Mouse (Mus musculus) olfactory bulb, adult 2 months (tissue): ENCODE measurements around the gene Atp8a2.

ENCODE experiments used
- CTCF ChIP-seq: fragments of 200-500 bp; IDR thresholded peaks from 2 replicates; pipeline ENCODE4 v1.5.1; 2012; ENCODE audit warnings: low read depth, mild to moderate bottlenecking, low read length, moderate library complexity; ENCODE audit not compliant: insufficient read depth
- POLR2A ChIP-seq: fragments of 200-500 bp; IDR thresholded peaks from 2 replicates; pipeline ENCODE4 v1.6.1; 2012; ENCODE audit warnings: mild to moderate bottlenecking, low read depth, low read length, moderate library complexity; ENCODE audit not compliant: insufficient read depth

DNA sequence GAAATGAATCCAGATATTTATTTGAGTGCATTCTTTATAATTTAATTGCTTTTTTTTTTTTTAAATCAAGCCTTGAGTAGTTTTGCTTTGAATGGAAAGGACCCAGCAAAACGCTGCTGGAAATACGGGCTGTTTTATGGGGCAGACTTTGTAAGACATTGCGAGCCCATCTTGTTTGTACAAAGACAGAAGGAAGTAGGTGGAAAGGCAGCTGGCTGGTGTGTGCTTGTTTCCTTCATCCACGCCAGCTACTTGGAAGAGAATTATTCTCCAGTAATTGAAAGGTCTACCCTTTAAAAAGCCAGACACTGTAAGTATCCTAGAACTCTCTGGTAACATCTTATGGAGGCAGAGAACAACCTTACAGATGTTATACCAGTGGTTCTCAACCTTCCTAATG lies 476.6 kb downstream of the Atp8a2 start:
- TF ChIP-seq CTCF (no peak), POLR2A (no peak)
